Mouse (Mus musculus) lung, postnatal 0 days (tissue): ENCODE data around the gene Ppp3r1. TPM values are rescaled to one million over a fixed set of nuclear protein-coding genes. Genes with fewer than 3 reads are reported as not detected.

ENCODE experiments used
- ATAC-seq: fragments of 200-750 bp; cut with Nextera tagmentation; 2 replicates; pipeline ENCODE4 v1.8.0; 2017; ENCODE audit warnings: moderate library complexity
- DNase-seq: peaks from one replicate; pipeline ENCODE4 v3.0.0-alpha.2; 2016; ENCODE audit warnings: low spot score
- H3K27ac ChIP-seq: fragments of 300-500 bp; sonication (generic); 2 replicates; pipeline ENCODE4 v1.5.1; 2014; ENCODE audit warnings: antibody characterized with exemption, mild to moderate bottlenecking, low read length, mixed read lengths
- H3K27me3 ChIP-seq: fragments of 300-500 bp; sonication (generic); replicated peaks from 2 replicates; pipeline ENCODE4 v1.6.1; 2014; ENCODE audit warnings: low read length, mixed read lengths; ENCODE audit not compliant: insufficient read depth
- H3K36me3 ChIP-seq: fragments of 300-500 bp; sonication (generic); 2 replicates; pipeline ENCODE4 v1.6.1; 2014; ENCODE audit warnings: low read length, mixed read lengths; ENCODE audit not compliant: insufficient read depth
- H3K4me1 ChIP-seq: fragments of 300-500 bp; sonication (generic); 2 replicates; pipeline ENCODE4 v1.6.1; 2014; ENCODE audit warnings: antibody characterized with exemption, low read depth, low read length, mixed read lengths; ENCODE audit not compliant: insufficient read depth
- H3K4me2 ChIP-seq: fragments of 300-500 bp; sonication (generic); replicated peaks from 2 replicates; pipeline ENCODE4 v1.6.1; 2014; ENCODE audit warnings: low read depth, mild to moderate bottlenecking, low read length, moderate library complexity, mixed read lengths
- H3K4me3 ChIP-seq: fragments of 300-500 bp; sonication (generic); 2 replicates; pipeline ENCODE4 v1.5.1; 2014; ENCODE audit warnings: low read depth, low read length
- H3K9ac ChIP-seq: fragments of 300-500 bp; sonication (generic); replicated peaks from 2 replicates; pipeline ENCODE4 v1.6.1; 2014; ENCODE audit warnings: low read depth, mild to moderate bottlenecking
- H3K9me3 ChIP-seq: fragments of 300-500 bp; sonication (generic); 2 replicates; pipeline ENCODE4 v1.6.1; 2016; ENCODE audit warnings: low read length, mixed read lengths
- CTCF ChIP-seq: IDR thresholded peaks from 2 replicates; pipeline ENCODE4 v1.5.1; 2016; ENCODE audit warnings: antibody characterized with exemption, mild to moderate bottlenecking
- EP300 ChIP-seq: IDR thresholded peaks from 2 replicates; pipeline ENCODE4 v1.6.1; 2016; ENCODE audit warnings: antibody characterized with exemption, mild to moderate bottlenecking, control low read depth
- WGBS: fragments of 180-500 bp; shearing (Covaris S2); extraction: QIAGEN DNeasy Blood & Tissue Kit; methylation state at CpG from one replicate; pipeline ENCODE4 v1.1.7; 2014; 5-methylcytosine and 5-hydroxymethylcytosine counted together
- polyA plus RNA-seq: library from polyadenylated mRNA; unstranded; fragments of >200 nt; fragmentation: Nextera tagmentation; extraction: Ambion mirVana; gene quantifications from 2 replicates; pipeline ENCODE4 v1.2.1, GENCODE M21; 2015

The Ppp3r1 gene
- 106 and 112 TPM in 2 replicates for polyA plus RNA-seq

- peak within 1 kb of the TSS; percentile 98 for H3K9ac ChIP-seq
- H3K4me3 ChIP-seq = peak within 1 kb of the TSS; percentile 99
- H3K4me2 ChIP-seq = peak within 1 kb of the TSS; percentile 62
- H3K27me3 ChIP-seq = no peaks in the 10 kb centered on the region
- peak within 1 kb of the TSS; percentile 98 for H3K27ac ChIP-seq
- WGBS = 2% methylated on average over 76 of the region's 89 CpGs
- ATAC-seq = peak; percentile 98
- no peak; the same call in 1 of the 2 replicates for TF ChIP-seq CTCF
- no peak for TF ChIP-seq EP300
- H3K9me3 ChIP-seq = no peaks in the 10 kb centered on the region
- H3K4me1 ChIP-seq = peaks cover 2% of the 10 kb centered on the region; the same call in 1 of the 2 replicates
- no peaks in the 10 kb centered on the region for H3K36me3 ChIP-seq
- DNase-seq = peak; percentile 99
These were observed at the start of gene Ppp3r1 for GRCm38 (mm10) chr11:17158858-17159737. Gene Ppp3r1 (plus strand): TSS chr11:17159263.

- TF ChIP-seq CTCF (no peak), EP300 (no peak)
- no peaks in the 10 kb centered on the region; the same call in 1 of the 2 replicates for H3K9me3 ChIP-seq
- no peaks in the 10 kb centered on the region for H3K27me3 ChIP-seq
- 52% methylated on average over 1 of the region's 1 CpGs for WGBS
- no peak overlapping the region for H3K9ac ChIP-seq
- no peak overlapping the region for H3K27ac ChIP-seq
- H3K4me2 ChIP-seq = no peak overlapping the region
- H3K4me1 ChIP-seq = no peaks in the 10 kb centered on the region
- no peaks in the 10 kb centered on the region for H3K36me3 ChIP-seq
- no peak overlapping the region for H3K4me3 ChIP-seq
- DNase-seq (no peak), ATAC-seq (no peak)
These were observed 46.5 kb upstream of the Ppp3r1 start for GRCm38 (mm10) chr11:17112419-17113090.

GRCm38 (mm10) chr11:17126418-17126817 is 32.6 kb upstream of the Ppp3r1 start:
- DNase-seq (no peak), ATAC-seq (no peak)
- Histone ChIP-seq H3K4me1 (no peaks in the 10 kb centered on the region), H3K27me3 (no peaks in the 10 kb centered on the region), H3K9me3 (no peaks in the 10 kb centered on the region), H3K36me3 (no peaks in the 10 kb centered on the region), H3K27ac (no peak overlapping the region), H3K9ac (no peak overlapping the region), H3K4me3 (no peak overlapping the region), H3K4me2 (no peak overlapping the region)
- WGBS = 42% methylated on average over 2 of the region's 2 CpGs
- TF ChIP-seq EP300 = no peak
- TF ChIP-seq CTCF = no peak

- DNase-seq = no peak
These were observed 23.4 kb upstream of the Ppp3r1 start for GRCm38 (mm10) chr11:17135638-17136037.

GRCm38 (mm10) chr11:17138306-17139033 is 20.6 kb upstream of the Ppp3r1 start:
- H3K9me3 ChIP-seq = no peaks in the 10 kb centered on the region
- no peaks in the 10 kb centered on the region for H3K4me1 ChIP-seq
- H3K4me3 ChIP-seq = no peak overlapping the region
- H3K4me2 ChIP-seq = no peak overlapping the region
- no peak for ATAC-seq
- no peaks in the 10 kb centered on the region for H3K36me3 ChIP-seq
- no peak overlapping the region for H3K9ac ChIP-seq
- DNase-seq = no peak
- H3K27me3 ChIP-seq = no peaks in the 10 kb centered on the region
- 61% methylated on average over 6 of the region's 6 CpGs for WGBS
- TF ChIP-seq CTCF = no peak
- TF ChIP-seq EP300 = no peak
- no peak overlapping the region for H3K27ac ChIP-seq

More at GRCm38 (mm10) chr11:17135638-17136037, 23.4 kb upstream of the Ppp3r1 start:
- no peak overlapping the region for H3K9ac ChIP-seq
- WGBS = 42% methylated on average over 6 of the region's 6 CpGs
- H3K4me2 ChIP-seq = no peak overlapping the region
- no peaks in the 10 kb centered on the region for H3K4me1 ChIP-seq
- H3K27ac ChIP-seq = no peak overlapping the region
- TF ChIP-seq CTCF = no peak
- no peaks in the 10 kb centered on the region for H3K36me3 ChIP-seq
- no peak for ATAC-seq
- H3K9me3 ChIP-seq = no peaks in the 10 kb centered on the region
- no peaks in the 10 kb centered on the region for H3K27me3 ChIP-seq
- H3K4me3 ChIP-seq = no peak overlapping the region
